Mouse (Mus musculus) cerebellum, adult 11 months (tissue): Measurements from ENCODE around the gene Adipoq.
"Not testable (repeated sequence)": the region's sequence is repeated elsewhere in the genome, so short reads cannot be mapped to it uniquely, and the experiment has no call there.

ENCODE experiments used
- DNase-seq: peaks from one replicate; pipeline ENCODE4 v3.0.0; 2022

Gene Adipoq

DNA sequence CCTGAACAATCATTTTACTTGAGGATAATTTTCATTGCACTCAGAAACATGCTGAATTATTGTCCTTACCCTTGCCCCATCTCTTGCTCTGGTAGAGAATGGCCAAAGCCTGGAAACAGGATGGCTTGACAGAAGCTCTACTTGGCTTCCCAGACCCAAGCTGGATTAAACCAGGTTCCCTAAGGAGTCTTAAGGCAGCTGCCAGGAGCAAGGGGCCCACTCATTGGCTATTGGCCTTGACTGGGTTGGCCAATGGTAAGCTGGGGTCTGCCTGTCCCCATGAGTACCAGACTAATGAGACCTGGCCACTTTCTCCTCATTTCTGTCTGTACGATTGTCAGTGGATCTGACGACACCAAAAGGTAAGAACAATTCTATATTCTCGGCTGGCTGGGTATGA, at the start of gene Adipoq:
Gene Adipoq (plus strand): TSS at position 257 of the 400 bp plus-strand sequence.
- no peak for DNase-seq

DNA sequence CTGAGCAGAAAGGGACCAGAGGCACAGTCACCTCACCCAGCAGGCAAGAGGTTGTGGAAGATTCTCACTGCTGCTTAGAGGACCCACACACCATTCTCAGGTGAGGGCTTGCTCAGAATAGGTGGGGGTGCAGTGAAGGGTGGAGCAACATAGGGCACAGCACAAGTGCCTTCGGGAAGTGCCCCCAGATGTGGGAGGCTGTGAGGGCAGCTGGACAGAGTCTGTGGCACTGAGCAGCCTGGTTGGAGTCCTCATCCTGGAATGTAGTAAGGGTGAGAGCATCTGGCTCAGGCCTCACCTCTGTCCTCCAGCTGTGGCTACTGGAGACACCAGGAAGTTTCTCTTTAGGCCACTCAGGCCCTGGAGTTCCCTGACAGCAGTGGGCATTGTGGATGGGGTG, 49.5 kb upstream of the Adipoq start:
- DNase-seq, result not testable (repeated sequence)

DNA sequence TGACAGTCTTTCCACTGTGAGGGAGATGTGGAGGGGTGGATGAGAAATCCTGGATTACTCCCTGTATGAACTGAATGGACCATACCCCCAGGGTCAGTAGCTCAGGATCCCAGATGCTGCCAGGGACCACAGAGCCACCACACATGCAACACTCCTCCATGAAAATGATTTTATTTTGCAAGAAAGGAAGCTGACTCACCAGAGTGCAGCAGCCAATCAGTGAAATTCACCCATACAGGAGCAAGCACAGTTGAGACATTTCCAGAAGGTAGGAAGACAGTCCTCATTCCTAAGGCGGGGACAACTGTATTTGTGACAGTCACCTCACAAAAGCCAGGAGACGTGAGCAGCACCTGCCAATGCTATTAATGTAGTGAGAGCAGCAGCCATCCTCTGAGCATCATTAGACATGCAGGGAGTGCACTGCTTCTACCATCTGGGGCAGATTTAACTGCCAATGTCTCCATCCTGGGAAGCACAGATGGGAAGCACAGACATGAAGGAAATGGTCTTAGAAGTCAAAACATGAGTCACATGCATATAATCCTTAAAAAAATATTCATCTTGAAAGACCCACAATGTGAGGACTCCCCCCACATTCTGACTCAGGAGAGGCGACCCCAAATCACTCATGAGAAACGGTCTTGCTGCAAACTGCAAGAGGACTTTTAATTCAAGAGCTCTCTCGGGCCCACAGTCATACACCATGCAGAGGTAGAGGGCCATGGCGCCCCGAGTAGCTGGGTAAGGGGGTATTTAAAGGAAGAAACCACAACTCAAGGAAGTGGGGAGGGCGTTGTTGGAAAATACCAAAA, 48.8 kb upstream of the Adipoq start:
- DNase-seq, result not testable (repeated sequence)

DNA sequence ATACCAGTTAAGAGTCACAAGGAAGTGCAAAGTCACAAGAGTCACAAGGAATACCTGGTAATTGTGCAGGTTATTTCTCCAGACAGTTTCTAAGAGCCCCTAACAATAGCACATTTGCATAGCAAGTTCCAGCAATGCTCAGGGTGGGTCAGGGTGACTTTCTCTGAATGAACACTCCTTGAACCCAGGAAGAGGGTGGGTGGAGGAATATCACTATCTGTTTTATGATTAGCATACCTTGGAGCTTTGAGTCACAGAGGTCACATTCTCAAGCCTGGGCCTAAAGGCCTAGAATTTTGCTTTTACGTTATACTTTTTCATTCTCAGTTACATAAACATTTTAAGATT, 48.3 kb upstream of the Adipoq start:
- DNase-seq, result not testable (repeated sequence)

DNA sequence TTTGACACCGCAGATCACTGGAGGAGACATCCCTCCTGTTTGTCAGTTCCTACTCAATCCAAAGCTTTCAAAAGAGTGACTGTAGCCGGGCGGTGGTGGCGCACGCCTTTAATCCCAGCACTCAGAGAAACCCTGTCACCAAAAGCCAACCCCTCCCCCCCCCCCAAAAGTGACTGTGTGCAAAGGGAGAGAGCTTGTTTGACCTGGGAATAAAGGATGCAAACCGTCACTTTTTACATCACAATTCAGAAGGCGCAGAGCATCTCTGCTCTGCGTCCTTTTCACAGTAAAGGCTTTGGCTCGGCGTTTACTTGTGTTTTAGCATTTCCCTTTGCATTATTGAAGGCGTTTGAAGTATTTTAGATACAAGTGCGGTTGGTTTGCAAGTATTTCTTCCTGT, 46.7 kb upstream of the Adipoq start:
- no peak for DNase-seq

DNA sequence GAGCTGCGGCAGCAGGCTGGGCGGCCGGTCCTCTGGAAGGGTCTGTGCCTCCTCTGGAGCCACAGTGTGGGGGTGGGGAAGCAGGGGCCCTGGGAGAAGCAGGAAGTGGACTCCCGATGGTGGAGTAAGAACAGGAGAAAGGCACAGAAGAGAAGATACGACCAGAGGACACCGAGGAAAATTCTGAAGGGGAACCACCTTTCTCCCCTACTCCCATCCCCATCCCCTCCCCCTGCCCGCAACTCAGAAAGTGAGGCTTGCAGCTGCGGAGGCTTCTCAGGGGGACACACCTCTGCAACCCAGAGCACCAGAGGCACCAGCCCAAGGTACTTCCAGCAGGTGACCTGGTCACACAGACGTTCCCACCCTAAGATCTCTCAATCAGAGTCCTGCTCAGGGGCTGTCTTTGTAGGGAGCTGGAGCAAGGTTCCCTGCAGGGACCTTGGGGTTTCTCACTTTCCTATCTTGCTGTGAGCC, 46.2 kb upstream of the Adipoq start:
- no peak for DNase-seq

DNA sequence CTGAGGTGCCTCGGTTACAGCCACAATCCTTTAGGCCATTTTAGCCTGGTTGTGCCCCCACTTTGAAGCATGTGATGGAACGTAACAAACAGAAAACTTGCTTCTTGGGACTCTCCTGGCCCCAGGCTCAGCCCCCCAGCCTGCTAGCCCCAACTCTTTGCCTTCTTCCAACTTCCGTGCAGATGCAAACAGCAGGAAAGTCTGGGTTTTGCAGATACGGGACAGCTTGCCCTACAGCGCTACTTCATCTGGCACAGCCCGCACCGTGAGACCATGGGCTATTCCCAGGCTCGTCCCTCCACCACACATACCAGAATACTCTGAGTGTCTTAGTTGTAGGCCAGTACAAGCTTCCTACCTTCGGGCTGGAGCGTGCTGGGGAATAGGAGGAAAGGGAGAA, 45.7 kb upstream of the Adipoq start:
- DNase-seq, result no peak

DNA sequence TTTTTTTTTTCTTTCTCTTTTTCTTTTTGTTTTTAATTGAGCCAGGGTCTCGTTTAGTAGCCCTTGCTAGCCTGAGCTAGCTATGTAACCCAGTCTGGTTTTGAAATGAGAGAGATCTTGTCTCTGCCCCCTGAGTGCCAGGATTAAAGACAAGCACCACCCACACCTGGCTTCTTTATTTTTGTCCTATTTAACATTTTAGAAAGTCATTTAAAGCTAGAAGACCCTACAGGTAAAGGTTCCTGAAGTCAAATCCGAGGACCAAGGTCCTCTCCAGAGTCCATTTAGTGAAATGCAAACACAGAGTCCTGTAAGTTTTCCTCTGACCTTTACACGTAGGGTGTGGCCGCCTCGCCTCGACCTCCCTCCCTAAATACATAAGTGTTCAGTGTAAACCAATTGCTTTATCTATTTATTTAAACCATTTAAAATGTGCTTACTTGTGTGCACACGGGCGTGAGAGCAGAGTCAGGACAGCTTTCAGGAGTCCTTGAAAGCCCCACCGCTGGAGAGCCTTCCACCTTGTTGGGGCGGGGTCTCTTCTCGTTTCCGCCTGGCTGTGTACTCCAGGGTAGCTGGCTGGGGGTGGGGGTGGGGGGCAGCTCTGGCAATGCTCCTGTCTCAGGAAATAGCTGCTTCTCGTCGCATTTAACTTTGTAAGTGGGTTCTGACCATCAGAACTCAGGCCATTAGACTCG, 43.8 kb upstream of the Adipoq start:
- DNase-seq, result no peak

DNA sequence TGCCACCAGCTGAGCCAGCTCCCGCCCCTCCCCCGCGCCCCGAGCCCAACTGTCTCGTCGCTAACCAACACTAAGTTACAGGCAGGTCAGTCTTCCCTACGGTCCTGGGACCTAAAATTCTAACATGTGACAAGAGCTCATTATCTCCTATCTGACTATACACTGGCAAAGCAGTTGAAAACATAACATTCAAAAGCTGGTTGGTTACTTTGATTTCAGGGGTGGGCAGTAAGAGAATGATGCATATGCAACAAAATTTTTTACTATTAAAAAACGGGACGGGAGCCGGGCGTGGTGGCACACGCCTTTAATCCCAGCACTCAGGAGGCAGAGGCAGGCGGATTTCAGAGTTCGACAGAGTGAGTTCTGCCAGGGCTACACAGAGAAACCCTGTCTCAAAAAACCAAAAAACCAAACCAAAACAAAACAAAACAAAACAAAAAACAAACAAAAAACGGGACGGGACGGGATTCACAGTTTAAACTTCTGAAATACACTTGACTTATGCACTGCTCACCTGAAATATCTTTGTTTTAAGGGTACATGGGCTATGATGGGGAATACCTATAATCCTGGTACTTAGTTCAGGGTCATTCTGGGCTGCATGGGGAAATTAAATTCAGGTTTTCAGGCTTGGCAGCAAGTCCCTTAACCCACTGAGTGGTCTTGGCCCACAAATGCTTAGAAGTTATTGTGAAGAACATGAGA, 43.1 kb upstream of the Adipoq start:
- DNase-seq, result no peak

DNA sequence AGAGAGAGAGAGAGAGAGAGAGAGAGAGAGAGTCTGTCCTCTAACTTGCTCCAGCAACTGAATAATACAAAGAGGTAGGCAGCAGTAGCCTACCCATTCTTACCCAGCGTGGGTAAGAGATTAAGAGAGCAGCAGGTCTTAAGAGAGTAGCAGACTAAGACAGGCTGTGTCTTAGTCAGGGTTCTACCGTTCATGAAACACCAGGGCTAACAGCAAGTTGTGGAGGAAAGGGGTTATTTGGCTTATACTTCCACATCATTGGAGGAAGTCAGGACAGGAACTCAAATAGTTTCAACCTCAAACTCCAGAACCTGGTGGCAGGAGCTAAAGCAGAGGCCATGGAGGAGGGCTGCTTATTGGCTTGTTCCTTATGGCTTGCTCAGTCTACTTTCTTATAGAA, 42.5 kb upstream of the Adipoq start:
- DNase-seq, result no peak

DNA sequence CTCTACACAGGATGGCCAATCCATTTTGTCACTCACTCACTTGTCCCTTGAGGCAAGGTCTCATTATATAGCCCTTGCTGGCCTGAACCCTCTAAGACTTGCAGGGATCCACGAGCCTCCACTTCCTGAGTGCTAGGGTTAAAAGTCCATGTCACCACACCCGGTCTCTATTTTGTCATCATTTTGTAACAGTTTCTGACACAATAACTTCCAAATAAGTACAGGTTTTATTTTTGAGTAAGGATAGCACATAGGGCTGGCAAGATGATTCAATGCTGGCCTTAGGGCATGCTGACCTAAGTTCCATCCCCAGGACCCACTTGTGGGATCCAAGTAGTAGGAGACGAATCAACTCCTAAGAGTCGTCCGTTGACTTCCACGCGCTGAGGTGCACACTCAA, 40.2 kb upstream of the Adipoq start:
- peak; percentile 18 for DNase-seq

DNA sequence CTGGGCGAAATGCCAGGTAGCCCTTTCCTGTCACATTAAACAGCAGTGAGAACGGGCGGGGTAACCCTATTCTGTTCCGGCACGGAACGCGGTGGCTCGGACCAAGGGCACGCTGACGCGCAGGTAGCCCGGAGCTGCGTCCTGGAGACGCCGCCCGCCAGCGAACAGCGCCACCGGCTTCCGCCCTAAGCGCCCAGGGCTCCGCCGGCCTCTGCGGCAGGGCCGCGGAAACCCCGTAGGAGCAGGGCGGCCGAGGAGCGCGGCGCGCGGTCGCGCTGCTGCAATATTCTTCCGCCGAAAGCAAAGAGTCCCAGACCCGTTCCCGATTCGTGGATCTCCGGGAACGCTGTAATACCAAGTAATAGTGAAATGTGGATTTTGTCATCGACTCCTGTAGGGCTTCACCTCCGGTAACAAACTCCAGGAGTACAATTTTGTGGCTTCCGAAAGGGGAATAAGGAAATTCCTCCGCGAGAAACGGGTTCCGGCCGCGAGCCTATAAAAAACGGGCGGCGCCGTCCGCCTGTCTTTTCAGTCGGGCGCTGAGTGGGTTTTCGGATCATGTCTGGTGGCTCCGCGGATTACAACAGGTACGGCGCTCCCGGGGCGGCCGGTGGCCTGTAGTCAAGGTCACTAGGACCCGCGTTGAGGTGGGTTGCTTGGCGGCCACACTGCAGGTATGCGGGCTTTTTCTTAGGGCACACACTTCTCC, 38.9 kb upstream of the Adipoq start, which contains the start of gene Eif4a2:
Gene Eif4a2 (plus strand): TSS at position 214 of the 712 bp plus-strand sequence.
- peak; percentile 95 for DNase-seq

DNA sequence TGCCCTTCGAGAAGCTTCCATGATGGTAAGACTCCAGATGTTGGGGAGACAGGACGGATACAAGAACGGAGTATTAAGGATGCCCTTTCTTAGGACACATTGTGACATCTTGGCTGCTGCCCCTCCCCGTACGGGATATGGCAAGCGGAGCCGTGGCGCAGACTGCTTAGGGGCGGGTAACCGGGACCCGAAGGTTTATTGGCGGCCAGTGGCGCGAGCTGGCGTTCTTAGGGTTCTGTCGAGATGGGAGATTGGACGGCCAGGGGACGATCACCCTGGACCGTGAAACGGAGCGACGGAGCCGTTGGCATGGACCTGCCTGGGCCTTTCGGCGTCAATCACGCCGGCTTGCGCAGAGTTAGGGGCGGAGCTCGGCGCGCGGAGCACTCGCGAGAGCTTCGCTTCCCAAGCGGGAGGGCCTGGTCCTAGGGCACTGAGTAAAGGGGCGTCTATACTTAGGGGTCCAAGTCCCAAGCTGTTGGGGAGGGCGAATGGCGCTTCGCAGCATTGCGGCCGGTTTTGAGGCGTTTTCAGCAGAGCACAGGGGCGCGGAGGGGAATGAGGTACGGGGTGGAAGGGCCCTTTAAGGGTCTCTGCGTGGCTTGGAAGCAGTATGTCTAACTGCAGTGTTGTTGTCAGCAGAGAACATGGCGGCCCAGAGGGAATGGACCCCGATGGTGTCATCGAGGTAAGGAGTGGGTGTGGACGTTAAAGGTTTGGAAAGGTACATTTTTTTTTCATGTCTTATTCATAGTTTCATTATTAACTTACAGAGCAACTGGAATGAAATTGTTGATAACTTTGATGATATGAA, 38.2 kb upstream of the Adipoq start:
- DNase-seq, result peak; percentile 78

DNA sequence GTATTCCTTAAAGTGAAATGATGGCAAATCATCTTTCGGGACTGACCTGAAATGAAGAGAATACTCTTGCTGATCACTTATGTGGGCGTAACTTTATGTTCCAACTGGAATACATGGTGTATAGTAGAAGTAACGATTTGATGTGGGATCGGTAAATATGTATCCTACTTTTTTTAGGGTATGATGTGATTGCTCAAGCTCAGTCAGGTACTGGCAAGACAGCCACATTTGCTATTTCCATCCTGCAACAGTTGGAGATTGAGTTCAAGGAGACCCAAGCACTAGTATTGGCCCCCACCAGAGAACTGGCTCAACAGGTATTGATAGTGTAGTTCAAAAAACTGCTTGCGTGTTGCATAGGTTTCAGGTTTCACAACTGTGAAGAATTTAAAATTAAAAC, 37.4 kb upstream of the Adipoq start:
- DNase-seq, result no peak

DNA sequence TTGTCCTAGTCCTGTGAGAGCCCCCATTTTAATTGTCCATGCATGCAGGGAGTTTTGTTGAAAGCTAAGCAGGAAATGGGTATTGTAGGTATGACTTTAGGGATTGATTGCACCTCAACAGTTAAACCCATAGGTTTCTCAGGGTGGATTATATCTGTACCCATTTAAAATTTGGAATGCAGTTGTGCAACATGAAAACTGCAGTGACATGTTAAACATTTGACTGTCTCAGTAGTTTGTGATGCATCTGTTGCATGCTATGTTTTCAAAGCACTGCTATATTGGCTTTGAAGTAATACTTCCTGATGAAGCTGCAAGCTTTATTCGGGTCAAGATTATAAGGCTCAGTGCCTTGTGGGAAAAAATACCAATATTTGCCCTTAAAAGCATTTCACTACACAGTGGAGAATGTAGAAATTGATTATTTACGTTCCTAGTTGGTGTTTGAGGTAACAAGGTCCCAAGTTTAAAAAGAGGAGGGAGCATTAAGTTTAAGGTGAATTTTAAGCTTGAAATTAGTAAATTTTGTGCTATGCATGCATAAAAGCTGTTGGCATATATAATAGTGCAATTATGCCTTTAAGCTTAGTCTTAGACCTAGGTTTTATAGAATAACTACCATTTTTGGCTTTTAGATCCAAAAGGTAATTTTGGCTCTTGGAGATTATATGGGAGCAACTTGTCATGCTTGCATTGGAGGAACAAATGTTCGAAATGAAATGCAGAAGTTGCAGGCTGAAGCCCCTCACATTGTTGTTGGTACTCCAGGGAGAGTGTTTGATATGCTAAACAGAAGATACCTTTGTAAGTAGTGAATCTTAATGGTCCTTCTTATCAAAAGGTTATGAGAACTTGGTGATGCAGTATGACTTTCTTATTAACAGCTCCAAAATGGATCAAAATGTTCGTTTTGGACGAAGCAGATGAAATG, 36.7 kb upstream of the Adipoq start:
- no peak for DNase-seq

DNA sequence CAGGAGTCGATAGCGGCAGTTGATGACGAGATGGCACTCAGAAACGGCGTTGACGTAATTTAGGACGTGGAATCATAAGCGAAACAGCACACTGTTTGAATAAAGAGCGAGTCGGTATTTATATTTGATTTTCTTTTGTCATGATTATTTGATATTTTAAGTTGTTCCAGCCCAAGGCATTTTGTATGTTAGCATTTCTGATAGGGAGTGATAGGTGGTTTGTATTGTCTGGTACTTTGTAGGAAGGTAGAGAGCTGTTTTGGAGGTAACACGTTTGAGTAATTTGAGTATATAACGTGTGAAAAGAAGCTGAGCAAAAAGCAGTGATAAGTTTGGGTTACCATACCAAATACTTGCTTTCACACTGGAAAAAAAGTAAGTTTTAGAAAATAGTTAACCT, 34.0 kb upstream of the Adipoq start:
- DNase-seq, result no peak

DNA sequence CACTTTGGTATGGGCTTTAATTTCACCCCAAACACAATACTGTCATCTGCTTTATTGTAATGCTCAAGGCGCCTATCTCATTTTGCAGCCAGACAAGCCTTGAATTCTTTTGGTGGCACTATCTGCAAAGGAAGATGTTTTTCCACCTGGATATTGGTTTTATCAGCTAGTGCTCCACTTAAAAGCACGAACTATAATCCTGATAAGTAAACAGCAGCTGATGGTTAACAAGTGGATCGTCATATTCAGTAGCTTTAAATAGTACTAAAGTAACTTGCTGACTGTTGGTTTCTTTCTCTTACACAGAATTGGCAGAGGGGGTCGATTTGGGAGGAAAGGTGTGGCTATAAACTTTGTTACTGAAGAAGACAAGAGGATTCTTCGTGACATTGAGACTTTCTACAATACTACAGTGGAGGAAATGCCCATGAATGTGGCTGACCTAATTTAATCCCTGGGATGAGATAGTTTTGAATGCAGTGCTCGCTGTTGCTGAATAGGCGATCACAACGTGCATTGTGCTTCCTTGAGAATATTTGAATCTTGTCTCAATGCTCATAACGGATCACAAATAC, 33.4 kb upstream of the Adipoq start:
- DNase-seq, result no peak

DNA sequence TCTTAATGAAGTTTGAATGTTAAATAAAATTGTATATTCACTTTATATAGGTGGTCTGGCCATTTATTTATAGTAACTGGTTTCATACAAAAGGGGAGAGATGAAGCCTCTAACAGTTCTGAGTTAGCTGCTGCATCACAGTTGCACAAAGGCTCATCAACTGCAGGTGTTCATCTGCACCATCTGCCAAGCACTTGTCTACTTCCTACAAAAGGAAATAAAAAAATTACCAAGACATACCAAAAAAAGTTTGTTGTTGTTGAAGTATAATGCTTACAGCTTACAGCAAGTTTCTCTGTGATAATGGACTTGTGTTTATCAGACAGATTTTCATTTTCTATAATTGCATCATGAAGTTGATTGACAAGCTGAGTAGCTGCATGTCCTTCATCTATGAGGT, 32.4 kb upstream of the Adipoq start:
- no peak for DNase-seq

DNA sequence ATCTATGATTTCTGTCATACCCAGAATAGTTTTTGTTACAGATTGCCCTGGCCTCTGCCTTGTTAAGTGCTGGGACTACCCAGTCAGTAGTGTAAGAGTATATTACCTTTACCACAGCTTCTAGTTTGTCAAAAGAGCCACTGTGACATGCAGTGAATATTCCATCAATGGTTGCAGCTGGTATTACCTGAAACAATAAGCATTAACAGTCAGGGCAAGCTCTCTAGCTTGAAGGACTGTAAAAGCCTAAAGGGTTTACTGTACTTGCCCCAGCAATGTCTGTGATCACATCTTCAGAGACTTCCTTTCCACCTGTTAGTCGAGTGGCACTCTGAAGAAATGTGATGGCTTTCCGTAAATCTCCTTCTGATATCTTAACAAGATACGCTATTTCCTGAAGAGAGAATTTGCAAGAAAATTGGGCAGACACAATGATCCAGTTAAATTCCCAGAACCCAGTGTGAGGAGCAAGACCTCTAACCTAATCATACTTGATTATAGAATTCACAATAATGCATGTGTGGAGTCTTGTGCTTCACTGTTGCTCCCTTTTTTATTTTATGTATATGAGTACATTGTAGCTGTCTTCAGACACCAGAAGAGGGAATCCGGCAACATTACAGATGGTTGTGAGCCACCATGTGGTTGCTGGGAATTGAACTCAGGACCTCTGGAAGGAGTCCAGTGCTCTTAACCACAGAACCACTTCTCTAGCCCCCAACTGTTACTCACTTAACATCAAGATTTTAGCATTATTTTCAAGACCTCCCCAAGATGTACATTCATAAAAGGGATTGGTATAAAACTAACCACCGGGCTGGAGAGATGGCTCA, 31.8 kb upstream of the Adipoq start:
- no peak for DNase-seq

DNA sequence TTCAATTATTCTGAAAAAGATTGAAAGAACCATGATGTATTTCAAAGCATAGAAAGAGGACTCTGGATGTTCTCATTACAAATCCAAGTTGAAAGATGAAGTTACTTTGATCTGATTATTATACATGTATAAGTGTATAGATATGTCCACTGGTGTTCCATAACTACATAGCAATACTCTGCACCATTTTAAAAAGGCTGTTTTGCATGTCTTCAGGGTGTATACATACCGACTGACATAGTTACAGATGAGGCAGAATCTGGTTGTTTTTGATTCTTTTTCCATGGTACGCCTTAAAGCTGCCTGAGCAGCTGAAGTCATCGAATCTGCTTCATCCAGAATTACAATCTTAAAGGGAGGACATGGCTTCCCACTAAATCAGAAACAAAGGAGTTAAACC, 30.9 kb upstream of the Adipoq start:
- no peak for DNase-seq
